Mouse (Mus musculus): Measurements from ENCODE around the gene Mnt. TPM values are rescaled to one million over a fixed set of nuclear protein-coding genes. Genes with fewer than 3 reads are reported as not detected.
"Not testable (repeated sequence)": the region's sequence is repeated elsewhere in the genome, so short reads cannot be mapped to it uniquely, and the experiment has no call there.

Gene Mnt
- total RNA-seq (2021), result 10 to 100 TPM; 31.9 to 34.6 TPM
- long read RNA-seq, full-length matches to known transcripts, result 3 of 11 reads
- long read RNA-seq, partial matches to known transcripts, result 8 of 11 reads
- long read RNA-seq, other reads (novel, unspliced or antisense), result 0 of 11 reads

GRCm38 (mm10) chr11:74830256-74831161 is at the start of gene Mnt:
Gene Mnt, plus strand, starts transcription at chr11:74830920.
- DNase-seq (ENCODE audit: low spot score in 2 of 2), result peak; percentile 97

- no peak for DNase-seq (ENCODE audit: low spot score in 2 of 2)
Observed at GRCm38 (mm10) chr11:74792874-74793273, 37.8 kb upstream of the Mnt start.

GRCm38 (mm10) chr11:74800658-74801057 is 30.1 kb upstream of the Mnt start:
- no peak for DNase-seq (ENCODE audit: low spot score in 2 of 2)

GRCm38 (mm10) chr11:74804081-74804627 is 26.6 kb upstream of the Mnt start:
- DNase-seq (ENCODE audit: low spot score in 2 of 2), result no peak

- no peak for DNase-seq (ENCODE audit: low spot score in 2 of 2)
Observed at GRCm38 (mm10) chr11:74807246-74807882, 23.4 kb upstream of the Mnt start.

- DNase-seq (ENCODE audit: low spot score in 2 of 2), result no peak
Observed at GRCm38 (mm10) chr11:74808251-74808853, 22.4 kb upstream of the Mnt start.

GRCm38 (mm10) chr11:74810134-74810533 is 20.6 kb upstream of the Mnt start:
- DNase-seq (ENCODE audit: low spot score in 2 of 2), result no peak

GRCm38 (mm10) chr11:74811027-74811426 is 19.7 kb upstream of the Mnt start:
- DNase-seq (ENCODE audit: low spot score in 2 of 2), result not testable (repeated sequence)

- DNase-seq (ENCODE audit: low spot score in 2 of 2), result no peak
Observed at GRCm38 (mm10) chr11:74811538-74811937, 19.2 kb upstream of the Mnt start.

GRCm38 (mm10) chr11:74815795-74816194 is 14.9 kb upstream of the Mnt start:
- no peak for DNase-seq (ENCODE audit: low spot score in 2 of 2)

GRCm38 (mm10) chr11:74820921-74821320 is 9.8 kb upstream of the Mnt start:
- DNase-seq (ENCODE audit: low spot score in 2 of 2), result no peak

- DNase-seq (ENCODE audit: low spot score in 2 of 2), result peak in 1 of 2 experiments; percentile 33
Observed at GRCm38 (mm10) chr11:74821463-74821862, 9.3 kb upstream of the Mnt start.

- DNase-seq (ENCODE audit: low spot score in 2 of 2), result no peak
Observed at GRCm38 (mm10) chr11:74822746-74823440, 7.8 kb upstream of the Mnt start.

GRCm38 (mm10) chr11:74826151-74826550 is 4.6 kb upstream of the Mnt start:
- DNase-seq (ENCODE audit: low spot score in 2 of 2), result no peak

GRCm38 (mm10) chr11:74826702-74827101 is 4.0 kb upstream of the Mnt start:
- no peak for DNase-seq (ENCODE audit: low spot score in 2 of 2)

- no peak for DNase-seq (ENCODE audit: low spot score in 2 of 2)
Observed at GRCm38 (mm10) chr11:74827791-74828403, 2.8 kb upstream of the Mnt start.

GRCm38 (mm10) chr11:74828404-74828931 is 2.3 kb upstream of the Mnt start:
- no peak for DNase-seq (ENCODE audit: low spot score in 2 of 2)

- DNase-seq (ENCODE audit: low spot score in 2 of 2), result no peak
Observed at GRCm38 (mm10) chr11:74828965-74829550, 1.7 kb upstream of the Mnt start.

GRCm38 (mm10) chr11:74829812-74830211 is 908 bp upstream of the Mnt start:
- peak in 1 of 2 experiments; percentile 81 for DNase-seq (ENCODE audit: low spot score in 2 of 2)

GRCm38 (mm10) chr11:74831191-74831605 is 478 bp downstream of the Mnt start:
- peak; percentile 60 to 69 for DNase-seq (ENCODE audit: low spot score in 2 of 2)

Measured in layer of hippocampus, postnatal 10 days (tissue).